Mouse (Mus musculus) urinary bladder, postnatal 4 days (tissue): ENCODE results near the gene Snd1.
A peak's percentile ranks its signal among the peaks of the same experiment; 100 is the strongest.
"Not testable (repeated sequence)": the region's sequence is repeated elsewhere in the genome, so short reads cannot be mapped to it uniquely, and the experiment has no call there.

ENCODE experiments used
- DNase-seq, 2 experiments: peaks; one replicate each; pipeline ENCODE4 v3.0.0; 2021 to 2022; ENCODE audit warnings: low spot score in 2 of 2

Gene Snd1

GRCm38 (mm10) chr6:28905301-28905700 lies 430.4 kb downstream of the Snd1 start:
- DNase-seq, result no peak

DNA sequence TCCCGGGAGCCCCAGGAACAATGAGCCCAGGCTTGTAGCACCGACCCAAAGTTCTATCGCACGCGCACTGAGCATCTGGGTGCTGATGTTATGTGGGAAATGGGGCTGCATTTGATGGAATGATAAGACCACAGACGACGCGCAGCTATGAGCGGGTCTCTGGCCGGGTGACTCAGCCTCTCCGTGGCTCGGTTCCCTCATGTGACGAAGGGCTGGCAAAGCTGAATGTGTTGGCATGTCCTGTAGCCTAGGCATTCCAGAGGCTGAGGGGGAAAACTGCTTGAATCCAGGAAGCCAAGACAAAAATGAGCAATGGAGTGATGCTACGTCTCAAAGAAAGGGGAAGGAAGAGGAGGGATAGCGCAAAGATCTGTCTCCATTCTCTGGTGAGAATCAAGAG lies 434.9 kb downstream of the Snd1 start:
- no peak for DNase-seq

GRCm38 (mm10) chr6:28914981-28915380 lies 440.0 kb downstream of the Snd1 start:
- DNase-seq, result no peak

DNA sequence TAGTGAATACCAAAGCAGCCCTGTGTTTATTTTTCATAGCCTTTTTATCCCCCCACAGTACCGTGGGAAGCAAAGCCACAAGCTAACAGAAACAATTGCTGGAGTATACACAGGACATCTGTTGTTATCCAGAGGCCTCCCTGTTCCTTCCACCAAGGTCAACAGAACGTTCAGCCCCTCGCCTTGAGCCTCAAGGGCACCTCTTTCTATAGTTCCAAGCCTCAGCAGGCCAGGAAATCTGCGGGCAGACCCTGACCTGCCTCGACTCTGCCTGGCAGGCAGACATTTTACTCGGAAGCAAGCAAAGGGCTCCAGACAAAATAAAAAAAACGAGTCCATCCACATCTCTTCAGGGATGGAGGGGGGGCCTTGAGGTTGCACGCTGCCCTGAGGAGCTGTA lies 441.7 kb downstream of the Snd1 start:
- DNase-seq, result peak in 1 of 2 experiments; percentile 64

- no peak for DNase-seq
Observed at GRCm38 (mm10) chr6:28919346-28919745, 444.4 kb downstream of the Snd1 start.

DNA sequence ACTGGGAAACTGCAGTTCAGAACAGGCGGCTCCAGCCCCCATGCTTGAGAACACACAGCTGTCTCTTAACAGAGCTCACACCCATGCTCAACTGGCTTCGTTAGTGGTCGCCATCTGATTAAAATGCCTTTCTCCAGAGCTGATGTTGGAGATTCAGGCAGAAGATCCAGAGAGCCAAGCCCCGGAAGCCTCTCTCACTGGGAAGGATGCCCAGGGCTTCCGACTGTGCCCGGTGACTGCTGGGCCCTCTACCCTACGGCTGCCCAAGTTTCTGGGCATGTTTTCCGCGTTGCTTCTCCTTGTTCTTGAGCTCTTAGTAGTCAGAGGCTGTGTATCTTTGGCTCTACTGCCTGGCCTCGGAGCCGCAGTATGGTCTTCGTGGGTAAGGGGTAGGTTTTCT lies 447.4 kb downstream of the Snd1 start:
- no peak for DNase-seq

DNA sequence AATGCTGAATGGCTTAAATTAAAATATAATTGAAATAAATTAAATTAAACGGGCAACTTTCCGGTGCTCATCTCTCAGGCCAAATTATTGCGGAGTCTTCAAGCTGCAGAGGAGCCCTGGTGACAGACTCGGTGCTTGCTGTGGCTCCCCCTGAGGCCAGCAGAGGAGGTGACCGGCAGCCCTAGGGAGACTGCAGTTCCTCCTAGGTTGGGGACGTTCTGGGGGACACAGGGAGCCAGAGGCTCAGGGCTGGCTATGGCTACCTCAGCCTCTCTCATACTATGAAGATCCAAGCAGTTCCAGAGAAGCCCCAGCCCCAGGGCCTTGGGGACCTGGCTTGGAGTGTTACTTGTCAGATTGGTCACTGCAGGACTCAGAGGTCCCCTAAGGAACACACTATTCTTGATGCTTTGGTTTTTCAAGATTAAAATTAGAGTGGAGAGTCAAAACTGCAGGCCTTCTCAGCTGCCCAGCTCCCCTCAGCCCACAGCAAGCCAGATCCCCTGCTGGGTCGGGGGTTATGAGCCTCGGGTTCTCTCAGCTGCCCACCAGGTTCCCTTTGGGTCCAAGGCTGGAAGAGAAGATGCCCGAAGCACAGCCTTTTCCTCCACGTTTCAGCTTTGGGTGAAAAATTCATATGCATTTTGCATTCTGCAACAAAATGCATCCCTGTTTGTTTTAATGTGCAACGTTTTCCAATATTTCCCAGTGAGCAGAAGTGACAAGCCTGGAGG lies 448.3 kb downstream of the Snd1 start:
- DNase-seq, result no peak

GRCm38 (mm10) chr6:28923837-28924236 lies 448.9 kb downstream of the Snd1 start:
- DNase-seq, result no peak

GRCm38 (mm10) chr6:28927987-28928386 lies 453.0 kb downstream of the Snd1 start:
- not testable (repeated sequence) for DNase-seq

DNA sequence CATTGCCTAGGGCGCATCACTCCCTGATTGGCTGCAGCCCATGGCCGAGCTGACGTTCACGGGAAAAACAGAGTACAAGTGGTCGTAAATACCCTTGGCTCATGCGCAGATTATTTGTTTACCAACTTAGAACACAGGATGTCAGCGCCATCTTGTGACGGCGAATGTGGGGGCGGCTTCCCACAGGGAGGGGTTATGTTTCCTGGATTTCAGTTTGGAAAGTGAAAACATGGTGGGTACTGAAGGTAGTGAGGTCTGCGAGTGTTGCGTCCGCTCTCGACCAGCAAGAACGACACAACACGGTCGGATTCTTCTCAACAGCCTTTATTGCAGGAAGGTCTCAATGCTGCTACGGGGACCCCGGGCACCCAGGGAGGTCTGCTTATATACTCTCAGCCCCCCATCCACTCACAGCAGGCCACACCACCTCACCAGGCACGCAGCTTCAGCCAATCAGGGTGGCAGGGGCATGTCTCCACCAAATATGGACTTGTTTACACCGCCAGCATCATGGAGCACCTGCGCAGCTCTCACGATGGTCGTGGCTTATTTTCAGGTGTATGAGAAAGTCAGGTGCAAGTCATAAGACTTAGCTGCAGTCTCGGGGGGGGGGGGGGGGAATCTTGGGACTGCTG lies 454.3 kb downstream of the Snd1 start:
- not testable (repeated sequence) for DNase-seq

DNA sequence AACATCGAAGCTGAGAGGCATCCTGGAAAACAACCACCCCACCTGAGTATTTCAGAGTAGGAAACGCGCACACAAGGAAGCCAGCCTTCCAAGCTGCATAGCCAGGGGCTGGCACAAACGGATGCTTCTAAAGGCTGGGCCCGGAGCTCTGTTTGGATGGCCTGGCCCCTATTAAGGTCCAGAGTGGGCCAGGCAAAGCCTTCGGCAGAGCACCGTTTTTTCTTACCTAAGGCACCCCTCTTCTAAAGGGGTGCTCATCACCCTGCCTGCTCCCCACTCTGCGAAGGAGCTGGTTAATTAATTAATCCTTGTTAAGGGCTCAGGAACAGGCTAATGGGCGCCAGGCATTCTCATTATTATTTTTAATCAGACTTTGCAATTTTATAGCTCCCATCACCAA lies 456.3 kb downstream of the Snd1 start:
- no peak for DNase-seq

DNA sequence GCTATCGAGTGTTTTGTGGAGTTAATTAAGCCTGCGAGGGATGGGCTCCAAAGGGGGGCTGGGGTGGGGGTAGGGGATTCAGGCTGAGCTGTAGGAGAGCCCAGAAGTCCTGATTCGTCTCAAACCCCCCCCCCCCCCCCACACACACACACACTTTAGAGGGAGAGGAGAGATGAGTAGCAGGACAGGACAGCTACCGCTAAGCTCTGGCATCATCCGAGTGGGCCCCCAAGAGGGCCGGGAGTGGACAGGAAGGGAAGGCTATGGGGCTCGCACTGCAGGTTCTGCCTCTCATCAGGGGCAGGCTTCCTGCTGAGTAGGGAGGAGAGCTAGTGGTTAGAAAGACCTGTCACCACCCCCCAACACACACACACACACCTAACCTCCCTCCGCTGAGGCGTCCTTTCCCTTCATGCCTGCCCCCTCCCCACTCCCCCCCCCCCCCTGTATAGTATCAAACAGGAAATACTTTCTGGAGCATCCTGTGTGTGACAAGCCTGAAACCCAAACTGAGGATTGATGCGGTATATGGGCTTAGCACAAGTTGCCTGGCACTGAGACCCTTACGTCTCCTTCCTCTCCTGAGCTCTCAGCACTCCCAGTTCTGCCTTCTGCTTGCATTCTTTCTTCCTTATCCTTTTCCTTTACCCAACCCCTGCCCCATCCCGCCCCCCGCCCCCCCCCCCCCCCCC lies 456.8 kb downstream of the Snd1 start:
- no peak for DNase-seq

GRCm38 (mm10) chr6:28932328-28932937 lies 457.5 kb downstream of the Snd1 start:
- DNase-seq, result peak in 1 of 2 experiments; percentile 48

DNA sequence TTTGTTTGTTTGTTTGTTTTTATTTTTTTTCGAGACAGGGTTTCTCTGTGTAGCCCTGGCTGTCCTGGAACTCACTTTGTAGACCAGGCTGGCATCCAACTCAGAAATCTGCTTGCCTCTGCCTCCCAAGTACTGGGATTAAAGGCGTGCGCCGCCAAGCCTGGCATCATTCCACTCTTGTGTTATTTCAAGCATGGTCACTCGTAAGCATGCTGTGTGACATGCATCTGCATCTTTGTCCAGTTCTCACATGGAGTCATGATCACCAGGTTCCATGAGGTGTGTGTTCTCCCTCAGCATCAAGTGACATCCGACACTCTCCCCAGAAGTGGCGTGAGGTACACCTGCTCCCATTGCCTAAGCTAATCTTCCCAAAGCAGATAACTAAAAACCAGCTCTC lies 460.8 kb downstream of the Snd1 start:
- peak in 1 of 2 experiments; percentile 50 for DNase-seq

DNA sequence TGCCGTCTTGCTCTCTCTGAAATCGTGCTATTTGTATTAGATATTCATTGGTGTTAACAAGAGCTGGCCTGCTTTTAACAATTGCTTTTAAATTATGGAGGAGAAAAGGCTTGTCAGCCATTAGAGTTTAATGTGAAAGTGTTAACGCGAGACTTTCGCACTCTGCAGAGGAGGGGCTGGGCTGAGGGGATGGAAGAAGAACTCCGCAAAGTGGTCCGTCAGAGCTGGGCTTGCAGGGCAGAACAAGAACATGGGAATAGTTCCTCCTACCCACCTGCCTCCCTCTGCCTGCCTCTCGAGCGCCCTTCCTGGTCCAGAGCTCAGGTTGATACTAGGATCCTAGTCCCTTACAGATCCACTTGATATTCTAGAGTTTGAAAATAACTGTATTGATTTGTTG lies 472.3 kb downstream of the Snd1 start:
- DNase-seq, result no peak

DNA sequence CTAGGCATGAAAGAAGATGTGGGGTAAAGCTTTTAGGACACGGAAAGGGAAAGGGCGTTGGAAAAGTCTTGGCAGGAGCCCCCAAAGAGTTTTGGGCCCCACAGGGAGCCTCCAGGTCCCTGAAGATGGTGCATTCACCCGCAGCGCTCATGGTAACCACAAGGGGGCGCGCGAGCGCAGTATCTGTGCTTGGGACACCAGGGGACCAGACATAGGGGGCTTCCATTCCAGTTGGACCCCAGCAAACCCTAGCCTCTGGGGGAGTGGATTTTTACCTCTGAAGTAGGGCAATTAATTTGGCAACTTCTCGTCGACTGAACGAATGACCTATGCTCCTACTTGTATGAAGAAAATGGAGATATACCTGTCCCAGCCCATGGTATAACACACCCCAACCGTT lies 474.3 kb downstream of the Snd1 start:
- DNase-seq, result peak; percentile 31 to 69

DNA sequence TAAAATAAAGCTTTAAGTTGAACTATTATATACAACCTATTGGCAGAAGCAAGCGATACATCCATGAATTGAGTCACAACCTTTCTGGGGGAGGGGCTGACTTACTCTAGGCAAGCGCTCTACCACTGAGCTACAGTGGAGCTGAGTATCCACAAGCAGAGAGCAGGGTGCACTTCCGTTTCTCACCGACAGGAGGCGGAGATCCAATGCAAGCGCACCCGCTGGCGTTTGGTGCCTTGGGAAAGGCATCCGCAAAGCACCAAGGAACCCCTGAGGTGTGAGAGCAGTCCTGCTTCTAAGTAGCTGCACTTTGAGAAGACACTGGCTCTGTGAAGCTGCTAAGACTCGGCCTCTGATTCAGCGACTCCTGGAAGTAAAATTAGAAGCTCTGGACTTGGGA lies 480.6 kb downstream of the Snd1 start:
- DNase-seq, result peak in 1 of 2 experiments; percentile 80

DNA sequence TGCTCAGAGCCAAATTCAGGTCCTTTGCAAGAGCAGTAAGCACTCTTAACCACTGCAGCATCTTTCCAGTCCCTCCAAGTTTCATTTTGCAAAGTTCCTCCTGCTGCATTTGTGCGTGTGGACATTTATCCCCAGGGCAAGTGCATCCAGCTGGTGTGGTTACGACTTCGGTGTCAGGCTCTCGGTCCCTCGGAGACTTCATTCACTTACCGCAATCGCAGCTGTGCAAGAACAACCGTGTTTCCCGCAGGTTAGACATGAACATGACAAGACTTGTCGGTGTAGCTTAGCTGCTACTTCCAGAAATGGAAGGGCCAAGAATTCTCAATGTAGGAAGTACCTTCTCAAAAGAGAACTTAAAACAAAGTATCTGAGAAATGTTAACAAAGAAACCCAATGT lies 482.5 kb downstream of the Snd1 start:
- no peak for DNase-seq

DNA sequence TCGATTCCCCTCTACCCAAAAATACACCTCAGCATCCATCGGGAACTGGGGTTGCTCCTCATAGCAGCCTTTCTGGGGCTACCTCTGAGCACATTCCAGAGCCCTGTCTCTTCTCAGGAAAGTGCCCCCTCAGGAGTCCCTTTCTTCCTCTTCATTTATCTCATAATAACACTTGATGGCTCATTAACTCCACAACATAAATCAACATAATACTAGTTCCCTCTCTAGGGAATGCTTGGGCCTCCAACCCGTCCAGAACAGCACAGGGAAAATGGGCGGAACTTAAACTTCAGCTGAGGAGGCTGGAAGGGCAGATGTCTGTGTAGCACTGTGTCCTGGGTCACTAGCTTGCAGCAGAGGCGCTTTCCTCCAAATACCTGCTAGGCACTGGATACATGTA lies 488.2 kb downstream of the Snd1 start:
- DNase-seq, result no peak

DNA sequence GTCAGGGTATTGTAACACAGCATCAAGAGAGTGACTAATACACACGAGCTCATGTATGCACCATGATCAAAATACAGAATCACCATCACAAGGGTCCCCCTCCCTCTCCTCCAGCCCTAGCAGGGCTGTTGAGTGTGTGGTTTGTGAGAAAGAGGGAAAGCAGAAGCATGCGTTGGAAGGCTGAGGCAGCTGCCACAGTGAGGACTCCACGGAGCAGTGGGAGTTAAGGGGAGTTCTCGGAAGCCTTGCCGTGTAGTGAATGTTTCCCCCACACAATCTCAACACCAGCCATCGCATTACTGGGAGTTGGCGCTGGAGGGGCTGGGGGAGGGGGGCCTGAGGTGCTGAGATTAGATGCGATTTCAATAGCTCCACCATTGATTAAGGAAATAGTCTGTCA lies 490.3 kb downstream of the Snd1 start:
- no peak for DNase-seq

- no peak for DNase-seq
Observed at GRCm38 (mm10) chr6:28969615-28970014, 494.7 kb downstream of the Snd1 start.

DNA sequence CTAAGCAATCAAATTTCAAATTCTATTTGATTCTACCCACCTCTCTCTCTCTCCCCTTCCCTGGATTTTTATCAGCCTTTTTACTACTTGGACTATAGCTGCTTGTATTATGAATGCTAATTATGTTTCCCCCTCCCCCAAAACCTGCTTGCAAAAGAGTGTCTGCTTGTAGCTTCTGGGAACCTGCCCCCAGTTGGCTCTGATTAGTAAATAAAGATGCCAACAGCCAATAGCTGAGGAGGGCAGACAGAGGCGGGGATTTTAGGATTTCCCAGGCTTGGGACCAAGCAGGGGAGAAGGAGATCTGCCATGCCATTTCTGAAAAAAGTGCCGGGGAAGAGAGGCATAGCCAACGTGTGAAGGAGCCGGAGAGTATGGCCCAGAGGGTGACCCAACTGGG lies 495.8 kb downstream of the Snd1 start:
- DNase-seq, result no peak

DNA sequence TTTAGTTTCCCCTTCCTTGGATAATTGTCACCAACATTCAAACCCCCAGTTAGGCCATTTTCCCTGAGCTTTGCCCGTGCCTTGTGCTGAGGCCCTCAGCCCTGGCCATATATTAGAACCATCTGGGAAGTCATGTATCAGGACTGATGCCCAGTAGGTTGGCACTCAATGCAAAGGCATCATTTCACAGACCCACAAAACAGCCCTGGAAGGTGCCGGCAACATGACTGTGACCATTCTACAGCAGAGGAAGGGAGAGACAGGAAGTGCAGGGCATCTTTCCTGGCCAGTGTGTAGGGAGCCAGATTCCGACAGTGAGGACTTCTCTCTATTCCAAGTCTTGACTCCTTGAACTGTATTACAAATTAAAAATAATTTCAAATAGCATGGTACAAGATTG lies 499.6 kb downstream of the Snd1 start:
- DNase-seq, result no peak
